Mouse (Mus musculus): ENCODE measurements around the gene Rin1.
"Not testable (repeated sequence)": the region's sequence is repeated elsewhere in the genome, so short reads cannot be mapped to it uniquely, and the experiment has no call there.

The Rin1 gene

GRCm38 (mm10) chr19:5050047-5050905, at the start of gene Rin1:
Rin1 (plus strand) TSS chr19:5050481.
- peak; percentile 71 for DNase-seq

DNA sequence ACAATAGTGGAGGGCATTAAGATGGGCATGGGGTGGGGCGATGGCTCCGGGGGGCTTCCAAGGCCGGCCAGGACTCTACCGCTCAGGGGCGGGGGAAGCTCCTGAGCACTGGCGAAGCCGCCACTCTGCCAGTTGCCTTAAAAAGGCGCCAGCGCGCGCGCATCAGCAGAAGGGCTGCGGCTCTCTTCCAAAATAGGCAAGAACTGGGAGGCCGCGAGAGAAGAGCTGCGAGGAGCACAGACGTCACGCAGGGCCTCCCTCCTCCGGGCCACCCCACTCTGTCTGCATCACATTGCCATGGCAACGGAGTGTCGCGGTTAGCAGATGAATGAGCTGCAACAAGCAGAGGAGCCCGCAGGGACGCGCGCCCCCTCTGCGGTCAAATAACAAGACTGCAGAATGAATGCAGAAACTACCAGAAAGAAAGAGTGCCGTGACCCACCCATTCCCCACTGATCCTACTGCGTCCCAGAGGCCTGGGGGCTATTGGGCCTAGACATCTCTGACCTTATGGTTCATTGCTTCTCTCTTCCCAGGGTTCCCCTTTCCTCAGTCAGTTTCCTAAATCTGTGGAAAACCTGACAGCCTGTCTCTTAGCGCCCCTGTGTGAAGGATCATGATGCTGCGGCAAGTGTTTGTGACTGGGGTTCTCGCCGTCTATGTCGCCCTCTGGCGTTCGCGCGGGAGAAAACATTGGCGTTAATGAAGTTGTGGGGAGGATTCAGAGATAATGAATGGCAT, 48.4 kb upstream of the Rin1 start:
- DNase-seq: peak; percentile 94

DNA sequence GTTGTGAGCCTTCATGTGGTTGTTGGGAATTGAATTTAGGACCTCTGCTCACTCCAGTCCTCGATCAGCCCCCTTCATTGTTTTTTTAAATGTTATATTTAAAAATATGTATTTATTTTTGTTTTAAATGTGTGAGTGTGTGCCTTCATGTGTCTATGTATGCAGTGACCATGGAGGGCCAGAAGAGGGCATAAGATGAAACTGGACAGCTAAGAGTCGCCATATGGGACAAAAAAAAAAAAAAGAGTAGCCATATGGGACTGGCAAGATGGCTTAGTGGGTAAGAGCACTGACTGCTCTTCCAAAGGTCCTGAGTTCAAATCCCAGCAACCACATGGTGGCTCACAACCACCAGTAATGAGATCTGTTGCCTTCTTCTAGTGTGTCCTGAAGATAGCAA, 46.6 kb upstream of the Rin1 start:
- DNase-seq: not testable (repeated sequence)

DNA sequence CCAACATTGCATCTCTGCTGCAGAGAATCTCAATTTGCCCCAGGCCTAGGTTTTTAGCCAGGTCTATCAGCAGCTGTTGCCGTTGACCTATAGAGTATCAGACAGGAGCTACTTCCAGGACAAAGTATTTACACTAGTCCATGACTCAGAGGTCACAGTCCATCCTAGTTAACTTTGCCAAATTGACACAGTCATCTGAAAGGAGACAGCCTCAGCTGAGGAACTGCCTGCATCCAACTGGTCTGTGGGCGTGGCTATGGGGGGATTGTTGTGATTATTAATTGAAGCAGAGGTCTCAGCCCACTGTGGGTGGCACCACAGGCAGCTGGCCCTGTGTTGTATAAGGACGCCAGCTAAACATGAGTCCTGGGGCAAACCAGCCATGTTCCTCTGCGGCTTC, 45.4 kb upstream of the Rin1 start:
- DNase-seq: no peak

- no peak for DNase-seq
Observed at GRCm38 (mm10) chr19:5013138-5013537, 37.1 kb upstream of the Rin1 start.

DNA sequence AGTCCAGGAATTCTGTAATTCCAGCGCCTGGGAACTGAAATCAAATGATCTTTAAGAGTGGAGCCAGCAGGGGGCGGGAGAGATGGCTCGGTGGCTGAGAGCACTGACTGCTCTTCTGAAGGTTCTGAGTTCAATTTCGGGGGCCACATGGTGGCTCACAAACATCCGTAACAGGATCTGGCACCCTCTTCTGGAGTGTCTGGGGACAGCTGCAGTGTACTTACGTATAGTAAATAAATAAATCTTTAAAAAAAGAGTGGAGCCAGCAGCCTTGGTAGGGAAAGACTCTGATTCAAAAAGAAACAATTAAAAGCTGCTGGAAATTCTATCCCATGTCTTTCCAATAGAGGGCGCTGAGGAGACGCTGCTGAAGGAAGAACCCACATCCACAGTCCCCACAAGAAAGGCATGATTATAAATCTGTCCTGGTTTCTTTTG, 35.3 kb upstream of the Rin1 start:
- peak; percentile 58 for DNase-seq

GRCm38 (mm10) chr19:5016221-5016742, 34.0 kb upstream of the Rin1 start:
- peak; percentile 30 for DNase-seq

DNA sequence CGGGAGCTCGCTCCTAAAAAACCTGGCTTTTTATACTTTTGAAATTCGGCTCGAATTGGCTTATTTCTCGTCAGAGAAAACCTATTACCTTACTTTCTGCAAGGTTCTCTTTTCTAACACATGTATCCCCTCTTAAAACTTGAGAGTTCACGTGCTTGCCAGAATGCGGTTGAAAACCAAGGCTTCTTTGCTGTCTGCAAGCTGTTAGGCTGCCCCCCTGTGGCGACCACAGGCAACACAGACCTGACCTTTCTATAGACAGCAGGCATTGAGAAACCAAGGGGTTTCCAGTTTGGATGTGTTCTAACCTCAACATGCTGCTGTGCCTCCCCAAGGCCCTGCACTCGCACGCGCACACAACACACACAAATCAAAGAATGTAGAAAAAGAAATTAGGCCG, 33.5 kb upstream of the Rin1 start:
- peak; percentile 82 for DNase-seq

- no peak for DNase-seq
Observed at GRCm38 (mm10) chr19:5017611-5018010, 32.7 kb upstream of the Rin1 start.

GRCm38 (mm10) chr19:5018191-5018590, 32.1 kb upstream of the Rin1 start:
- no peak for DNase-seq

- no peak for DNase-seq
Observed at GRCm38 (mm10) chr19:5021416-5021815, 28.9 kb upstream of the Rin1 start.

GRCm38 (mm10) chr19:5023621-5024479, 26.4 kb upstream of the Rin1 start, which contains the start of gene Slc29a2:
Slc29a2 (plus strand) TSS chr19:5023860.
- DNase-seq: peak; percentile 97

GRCm38 (mm10) chr19:5026111-5026510, 24.2 kb upstream of the Rin1 start:
- DNase-seq: no peak

GRCm38 (mm10) chr19:5032686-5033085, 17.6 kb upstream of the Rin1 start:
- DNase-seq: no peak

- DNase-seq: no peak
Observed at GRCm38 (mm10) chr19:5036577-5036976, 13.7 kb upstream of the Rin1 start.

DNA sequence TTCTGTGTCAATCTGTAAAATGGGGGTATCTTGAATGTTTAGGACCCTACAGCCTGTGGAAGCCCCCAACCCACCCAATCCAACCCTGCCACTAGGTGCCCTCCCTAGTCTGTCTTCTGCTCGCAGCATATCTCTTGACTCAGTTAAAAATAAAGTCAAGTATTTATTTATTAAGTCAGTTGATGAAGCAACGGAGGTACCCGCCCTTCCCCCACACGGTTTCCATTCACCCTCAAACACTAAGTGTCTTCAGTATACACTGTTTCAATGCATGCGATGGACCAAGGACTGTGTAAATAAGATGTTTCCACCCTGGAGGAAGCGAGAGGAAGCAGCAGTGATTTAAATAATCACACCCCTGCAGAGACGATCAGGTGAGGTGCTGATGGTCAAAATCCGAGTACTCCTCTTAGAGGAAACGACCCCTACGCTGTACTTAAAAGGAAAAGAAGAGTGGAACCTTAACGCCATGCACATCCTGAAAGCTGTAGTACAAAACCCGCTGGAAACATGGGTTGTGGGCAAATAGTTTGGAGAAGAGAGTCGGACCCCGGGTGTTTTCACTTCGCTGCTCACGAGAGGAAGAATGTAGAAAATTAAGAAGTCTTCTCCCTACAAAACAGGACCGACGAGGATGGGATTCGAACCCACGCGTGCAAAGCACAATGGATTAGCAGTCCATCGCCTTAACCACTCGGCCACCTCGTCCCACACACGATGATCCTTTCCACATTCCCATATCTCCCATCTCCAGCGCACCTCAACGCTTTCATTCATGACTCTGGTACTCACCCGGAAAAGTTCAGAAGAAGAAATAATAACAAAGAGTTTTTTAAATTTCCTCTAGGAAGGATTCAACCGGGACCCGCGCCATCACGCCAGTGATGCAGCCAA, 12.4 kb upstream of the Rin1 start:
- peak; percentile 88 for DNase-seq

DNA sequence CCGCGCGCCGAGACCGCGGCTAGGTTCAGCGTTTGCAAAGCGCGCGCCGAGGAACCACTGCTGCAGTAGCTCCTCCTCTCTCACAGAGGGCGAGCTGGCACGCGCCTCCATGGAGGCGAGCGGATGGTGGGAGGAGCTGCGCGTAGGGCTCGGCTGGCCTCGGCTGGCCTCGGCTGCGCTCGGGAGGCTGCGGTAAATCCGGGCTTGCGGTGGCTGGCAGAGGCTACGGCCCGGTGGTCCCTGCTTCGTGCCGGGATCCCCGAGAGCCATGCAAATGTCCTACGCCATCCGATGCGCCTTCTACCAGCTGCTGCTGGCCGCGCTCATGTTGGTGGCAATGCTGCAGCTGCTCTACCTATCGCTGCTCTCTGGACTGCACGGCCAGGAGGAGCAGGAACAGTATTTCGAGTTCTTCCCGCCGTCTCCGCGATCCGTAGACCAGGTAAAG, 11.5 kb upstream of the Rin1 start, which contains the start of the genes B4gat1 and AC124502.3:
Gene B4gat1 (plus strand): TSS at position 118 of the 448 bp plus-strand sequence.
Gene AC124502.3 (plus strand): TSS at position 183 of the 448 bp plus-strand sequence.
- peak; percentile 96 for DNase-seq

DNA sequence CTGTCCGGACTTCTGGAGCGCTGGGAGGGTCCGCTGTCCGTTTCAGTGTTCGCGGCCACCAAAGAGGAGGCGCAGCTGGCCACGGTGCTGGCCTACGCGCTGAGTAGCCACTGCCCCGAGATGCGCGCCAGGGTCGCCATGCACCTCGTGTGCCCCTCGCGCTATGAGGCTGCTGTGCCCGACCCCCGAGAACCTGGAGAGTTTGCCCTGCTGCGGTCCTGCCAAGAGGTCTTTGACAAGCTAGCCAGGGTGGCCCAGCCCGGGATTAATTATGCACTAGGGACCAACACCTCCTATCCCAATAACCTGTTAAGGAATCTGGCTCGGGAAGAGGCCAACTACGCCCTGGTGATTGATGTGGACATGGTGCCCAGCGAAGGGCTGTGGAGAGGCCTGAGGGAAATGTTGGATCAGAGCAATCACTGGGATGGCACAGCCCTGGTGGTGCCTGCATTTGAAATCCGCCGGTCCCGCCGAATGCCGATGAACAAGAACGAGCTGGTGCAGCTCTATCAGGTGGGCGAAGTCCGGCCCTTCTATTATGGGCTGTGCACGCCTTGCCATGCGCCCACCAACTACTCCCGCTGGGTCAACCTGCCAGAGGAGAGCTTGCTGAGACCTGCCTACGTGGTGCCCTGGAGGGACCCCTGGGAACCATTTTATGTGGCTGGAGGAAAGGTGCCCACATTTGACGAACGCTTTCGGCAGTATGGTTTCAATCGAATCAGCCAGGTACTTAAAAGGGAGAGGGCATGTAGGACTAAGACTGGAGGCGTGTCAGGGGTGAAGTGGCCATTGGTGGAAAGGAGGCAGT, 10.8 kb upstream of the Rin1 start:
- peak; percentile 45 for DNase-seq

DNA sequence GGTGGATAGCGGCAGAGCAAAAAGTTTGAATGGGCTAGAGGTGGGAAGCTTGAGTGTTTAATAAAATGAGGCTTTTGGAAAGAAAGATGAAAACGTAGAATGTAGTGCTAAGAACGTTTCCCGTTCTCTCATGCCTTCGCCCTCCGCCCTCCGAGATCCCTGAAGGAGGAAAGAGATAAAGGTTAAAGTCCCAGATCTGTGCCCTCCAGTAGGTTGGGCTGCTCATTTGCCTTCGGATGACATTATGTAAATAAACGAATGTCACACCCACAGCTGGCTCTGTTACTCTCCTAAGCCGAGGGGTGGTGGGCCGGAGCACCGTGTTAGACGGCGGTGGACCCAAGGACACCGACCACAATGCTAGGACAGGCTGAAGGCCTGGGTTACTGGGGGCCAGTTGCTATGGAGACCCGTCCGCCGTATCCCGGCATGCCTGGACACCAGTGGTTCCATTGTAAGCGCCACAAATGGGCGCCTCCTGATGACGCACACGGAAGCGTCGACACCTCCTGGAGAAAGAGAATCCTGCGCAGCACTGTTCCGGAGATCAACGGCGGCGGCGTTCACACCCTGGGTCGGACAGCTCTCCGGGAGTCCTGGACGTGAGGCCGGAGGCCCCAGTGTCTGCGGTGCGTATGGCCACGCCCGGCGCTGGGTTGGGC, 9.3 kb upstream of the Rin1 start, which contains the start of gene Brms1:
Gene Brms1 (plus strand): TSS at position 493 of the 662 bp plus-strand sequence.
- peak; percentile 97 for DNase-seq

GRCm38 (mm10) chr19:5041588-5041987, 8.7 kb upstream of the Rin1 start:
- no peak for DNase-seq
